Mouse (Mus musculus) pancreas, adult 10 weeks (tissue): ENCODE data around the gene Flrt2. TPM values are rescaled to one million over a fixed set of nuclear protein-coding genes. Genes with fewer than 3 reads are reported as not detected.

Experiments used
- polyA plus RNA-seq: library from polyadenylated mRNA; stranded (reverse); fragments of 350-450 nt; fragmentation: Illumina TruSeq; extraction: RNeasy Lipid Tissue Mini Kit (QIAGEN cat#74804); gene quantifications from one replicate; pipeline ENCODE4 v1.2.3, GENCODE M21; 2015; ENCODE audit warnings: low read depth, low replicate concordance; ENCODE audit not compliant: insufficient read depth

The Flrt2 gene
- polyA plus RNA-seq, result 4.9 TPM

DNA sequence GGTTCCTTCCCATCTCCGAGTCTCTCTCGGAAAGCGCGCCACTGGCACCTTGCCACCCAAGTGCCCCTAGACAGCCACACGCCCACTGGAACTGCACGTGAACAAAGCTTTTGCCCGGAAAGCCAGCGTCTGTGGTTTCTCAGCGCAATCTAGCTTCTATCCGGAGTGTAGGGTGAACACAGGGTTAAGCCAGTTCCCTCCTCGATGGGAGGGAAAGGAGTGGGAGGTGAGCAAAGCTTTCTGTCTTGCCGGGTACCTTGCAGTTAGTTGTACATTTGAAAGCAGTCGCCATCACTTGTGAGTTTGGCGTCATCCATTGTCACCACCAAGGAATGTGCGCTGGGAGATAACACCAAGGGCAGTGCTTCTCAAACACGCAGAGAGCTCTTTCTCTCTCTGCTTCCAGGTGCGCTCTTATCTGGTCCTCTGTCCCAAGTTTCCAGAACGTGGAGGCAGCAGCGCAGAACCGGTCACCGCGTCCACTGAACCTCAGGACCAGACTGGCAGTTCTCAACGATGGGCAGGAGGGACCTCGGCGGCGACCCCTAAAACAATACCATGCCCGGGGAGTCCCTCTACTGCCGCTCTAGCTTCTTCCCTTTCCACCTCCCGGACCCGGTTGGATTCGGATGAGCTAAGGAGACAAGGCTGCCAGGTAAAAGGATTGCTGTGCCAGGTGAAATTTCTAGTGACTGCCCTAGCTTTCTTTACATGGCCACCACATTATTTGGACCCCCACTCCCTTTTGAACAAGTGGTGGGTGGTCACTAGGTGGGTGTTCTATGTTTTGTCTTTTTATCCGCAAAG lies at the start of gene Flrt2:
Gene Flrt2, plus strand, starts transcription at position 266 of the 807 bp plus-strand sequence.

